Mouse (Mus musculus): ENCODE data around the gene Dazl. TPM values are rescaled to one million over a fixed set of nuclear protein-coding genes. Genes with fewer than 3 reads are reported as not detected.

The Dazl gene
- 0.12 and 0.27 TPM in 2 replicates for polyA plus RNA-seq (2015; fragmentation: Nextera tagmentation; extraction: Ambion mirVana)

DNA sequence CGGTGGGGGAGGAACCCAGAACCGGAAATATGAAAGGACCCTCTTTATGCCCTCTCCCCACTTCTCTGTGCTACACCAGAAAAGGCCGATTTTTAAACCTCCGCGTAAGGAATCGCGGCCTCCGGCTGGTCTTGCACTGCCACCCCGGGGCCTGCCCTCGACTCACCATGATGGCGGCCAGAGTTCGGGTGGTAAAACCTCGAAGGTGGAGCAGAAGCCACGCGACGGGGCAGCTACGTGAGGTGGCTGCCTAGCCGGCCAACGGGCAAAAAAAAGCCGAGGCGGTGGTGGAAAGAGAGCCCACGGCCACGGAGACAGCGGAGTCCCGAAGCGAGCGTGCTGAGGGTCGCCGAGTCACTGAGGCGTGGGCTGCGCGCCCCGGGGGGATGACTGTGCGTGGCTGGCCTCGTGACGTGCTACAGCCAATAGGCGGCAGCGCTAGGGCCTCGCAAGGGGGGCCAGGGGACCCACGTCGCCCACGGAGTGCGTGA, at the start of gene Dazl:
Gene Dazl (minus strand): TSS at position 396 of the 491 bp plus-strand sequence.
- peak within 1 kb of the TSS; percentile 43 for H3K9ac ChIP-seq
- peak within 1 kb of the TSS; percentile 52 for H3K4me3 ChIP-seq (replicated peaks)
- no peaks in the 10 kb centered on the region; the same call in 1 of the 2 replicates for H3K4me1 ChIP-seq
- peaks cover 12% of the 10 kb centered on the region for H3K9me3 ChIP-seq (replicated peaks)
- 94% methylated on average over 43 of the region's 43 CpGs for WGBS
- H3K4me2 ChIP-seq = peak within 1 kb of the TSS; percentile 68
- peak; percentile 3; the same call in 1 of the 2 replicates for ATAC-seq (replicated peaks; ENCODE audit: low FRiP score)
- H3K27me3 ChIP-seq = 0 out of 2 replicates have a peak, but pooled peaks cover 3% of the 10 kb centered on the region
- H3K36me3 ChIP-seq = peaks cover 4% of the 10 kb centered on the region; the same call in 1 of the 2 replicates
- H3K27ac ChIP-seq = peak within 1 kb of the TSS; percentile 33; the same call in 1 of the 2 replicates

DNA sequence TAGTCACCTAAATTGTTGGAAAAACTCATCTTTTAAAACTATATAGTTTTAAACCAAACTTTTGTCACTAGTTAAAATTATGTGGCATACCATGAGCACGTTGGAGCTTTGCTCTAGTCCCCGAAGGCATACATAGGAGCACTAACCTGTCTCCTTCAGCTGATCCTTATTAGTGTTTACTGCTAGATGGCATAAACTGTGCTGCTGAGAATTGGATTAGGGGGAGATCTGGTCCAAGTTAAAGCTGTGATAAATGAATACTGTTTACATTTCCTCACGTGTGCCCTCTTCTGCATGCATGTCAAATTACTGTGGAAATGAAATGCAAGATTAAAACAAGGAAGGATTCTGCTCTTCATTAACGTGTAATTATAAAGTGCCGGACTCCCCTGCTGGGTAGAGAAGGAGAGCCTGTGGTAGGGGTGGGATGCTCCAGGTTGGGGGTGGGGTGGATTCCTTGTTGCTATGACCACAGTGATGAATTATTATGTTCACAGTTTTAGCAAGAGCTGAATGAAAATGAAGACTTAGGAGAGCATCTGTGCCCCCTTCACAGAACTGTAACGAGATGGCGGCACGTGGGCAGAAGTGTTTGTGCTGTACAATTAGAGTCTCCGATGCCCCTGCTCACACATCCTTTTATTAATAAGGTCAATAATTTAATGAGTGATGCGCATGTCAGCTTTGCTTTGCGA, 48.6 kb upstream of the Dazl start:
- no peak for ATAC-seq (replicated peaks; ENCODE audit: low FRiP score)
- WGBS = 84% methylated on average over 11 of the region's 11 CpGs

DNA sequence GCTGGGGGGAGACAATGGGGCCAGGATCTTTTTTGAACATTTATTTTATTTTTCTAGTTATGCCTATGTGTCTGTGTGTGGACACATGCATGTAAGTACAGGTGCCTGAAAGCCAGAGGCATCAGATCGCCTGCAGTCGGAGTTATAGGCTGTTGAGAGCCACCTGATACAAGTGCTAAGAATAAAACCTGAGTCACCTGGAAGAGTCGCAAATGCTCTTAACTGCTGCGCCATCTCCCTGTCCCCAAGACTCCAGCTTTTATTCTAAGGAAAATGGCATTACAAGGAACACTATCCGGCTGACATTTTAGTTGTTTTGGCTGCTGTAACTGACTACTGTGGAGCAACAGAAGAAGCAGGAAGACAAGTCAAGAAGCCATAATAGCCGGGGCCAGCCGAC, 45.5 kb upstream of the Dazl start:
- H3K4me1 ChIP-seq = no peaks in the 10 kb centered on the region
- H3K27ac ChIP-seq = no peak overlapping the region
- ATAC-seq (replicated peaks; ENCODE audit: low FRiP score) = no peak
- 91% methylated on average over 7 of the region's 7 CpGs for WGBS
- no peaks in the 10 kb centered on the region for H3K9me3 ChIP-seq (replicated peaks)
- H3K4me3 ChIP-seq (replicated peaks) = no peak overlapping the region
- H3K4me2 ChIP-seq = no peak overlapping the region
- H3K9ac ChIP-seq = no peak overlapping the region
- H3K36me3 ChIP-seq = no peaks in the 10 kb centered on the region
- H3K27me3 ChIP-seq = no peaks in the 10 kb centered on the region

More for the DNA sequence above, 48.6 kb upstream of the Dazl start:
- Histone ChIP-seq H3K9ac (no peak overlapping the region), H3K27ac (no peak overlapping the region), H3K36me3 (no peaks in the 10 kb centered on the region), H3K4me1 (no peaks in the 10 kb centered on the region), H3K9me3 (replicated peaks) (no peaks in the 10 kb centered on the region), H3K4me2 (no peak overlapping the region), H3K27me3 (no peaks in the 10 kb centered on the region), H3K4me3 (replicated peaks) (no peak overlapping the region)

DNA sequence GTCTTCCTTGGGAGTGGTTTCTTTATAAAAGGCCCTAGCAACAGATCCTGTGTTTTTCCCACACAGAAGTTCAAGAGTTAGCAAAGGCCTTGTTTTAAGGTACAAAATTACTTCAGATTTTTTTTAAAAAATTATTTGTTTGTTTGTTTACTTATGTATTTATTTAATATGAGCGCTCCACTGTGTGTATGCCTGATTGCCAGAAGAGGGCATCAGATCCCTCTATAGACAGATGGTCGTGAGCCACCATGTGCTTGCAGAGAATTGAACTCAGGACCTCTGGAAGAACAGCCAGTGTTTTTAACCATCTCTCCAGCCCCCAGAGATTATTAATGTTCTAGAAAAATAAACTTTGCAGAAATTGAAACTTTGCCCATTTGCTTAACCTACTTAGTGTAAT, 42.3 kb upstream of the Dazl start:
- no peak overlapping the region for H3K4me2 ChIP-seq
- no peak overlapping the region for H3K27ac ChIP-seq
- H3K9me3 ChIP-seq (replicated peaks) = no peaks in the 10 kb centered on the region
- 76% methylated on average over 2 of the region's 2 CpGs for WGBS
- ATAC-seq (replicated peaks; ENCODE audit: low FRiP score) = no peak
- no peak overlapping the region for H3K9ac ChIP-seq
- 0 out of 2 replicates have a peak, but pooled peaks cover 3% of the 10 kb centered on the region for H3K4me1 ChIP-seq
- no peaks in the 10 kb centered on the region for H3K27me3 ChIP-seq
- H3K4me3 ChIP-seq (replicated peaks) = no peak overlapping the region
- no peaks in the 10 kb centered on the region for H3K36me3 ChIP-seq

DNA sequence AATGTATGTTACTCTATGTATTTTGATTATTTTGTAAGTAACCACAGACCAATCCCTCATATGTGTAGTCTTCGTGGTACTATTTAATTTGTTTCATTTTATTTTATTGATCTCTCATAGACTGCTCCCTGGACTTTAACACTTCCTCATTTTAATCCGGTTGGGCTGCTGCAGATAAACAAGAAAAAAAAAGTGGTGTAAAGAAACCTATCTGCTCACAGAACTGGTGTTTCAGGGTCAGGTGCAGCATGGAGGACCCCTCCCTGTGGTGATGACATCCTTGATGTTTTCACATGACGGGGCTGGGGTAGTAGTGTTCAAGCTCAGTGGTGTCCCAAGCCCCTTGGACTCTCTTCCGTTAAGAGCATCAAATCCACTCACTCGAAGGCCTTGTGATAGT, 41.3 kb upstream of the Dazl start:
- WGBS = 74% methylated on average over 5 of the region's 5 CpGs
- no peak overlapping the region for H3K27ac ChIP-seq
- no peaks in the 10 kb centered on the region for H3K9me3 ChIP-seq (replicated peaks)
- no peaks in the 10 kb centered on the region for H3K36me3 ChIP-seq
- no peak overlapping the region for H3K4me3 ChIP-seq (replicated peaks)
- no peak for ATAC-seq (replicated peaks; ENCODE audit: low FRiP score)
- H3K27me3 ChIP-seq = no peaks in the 10 kb centered on the region
- no peak overlapping the region for H3K9ac ChIP-seq
- 0 out of 2 replicates have a peak, but pooled peaks cover 3% of the 10 kb centered on the region for H3K4me1 ChIP-seq
- no peak overlapping the region for H3K4me2 ChIP-seq

DNA sequence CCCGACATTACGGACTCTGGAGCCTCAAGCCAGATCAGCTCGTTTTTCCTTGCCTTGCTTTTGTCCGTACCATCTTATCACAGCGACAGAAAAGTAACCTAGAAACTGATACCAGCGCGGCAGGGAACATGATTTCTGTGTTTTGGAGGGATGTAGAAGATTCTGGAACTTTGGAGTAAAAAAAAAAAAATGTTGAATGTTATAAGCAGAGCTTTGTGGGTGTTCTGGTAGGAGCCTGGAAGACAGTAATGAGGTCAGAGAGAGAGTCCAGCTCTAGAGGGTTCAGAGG, 38.5 kb upstream of the Dazl start:
- H3K27me3 ChIP-seq = no peaks in the 10 kb centered on the region
- no peak for ATAC-seq (replicated peaks; ENCODE audit: low FRiP score)

DNA sequence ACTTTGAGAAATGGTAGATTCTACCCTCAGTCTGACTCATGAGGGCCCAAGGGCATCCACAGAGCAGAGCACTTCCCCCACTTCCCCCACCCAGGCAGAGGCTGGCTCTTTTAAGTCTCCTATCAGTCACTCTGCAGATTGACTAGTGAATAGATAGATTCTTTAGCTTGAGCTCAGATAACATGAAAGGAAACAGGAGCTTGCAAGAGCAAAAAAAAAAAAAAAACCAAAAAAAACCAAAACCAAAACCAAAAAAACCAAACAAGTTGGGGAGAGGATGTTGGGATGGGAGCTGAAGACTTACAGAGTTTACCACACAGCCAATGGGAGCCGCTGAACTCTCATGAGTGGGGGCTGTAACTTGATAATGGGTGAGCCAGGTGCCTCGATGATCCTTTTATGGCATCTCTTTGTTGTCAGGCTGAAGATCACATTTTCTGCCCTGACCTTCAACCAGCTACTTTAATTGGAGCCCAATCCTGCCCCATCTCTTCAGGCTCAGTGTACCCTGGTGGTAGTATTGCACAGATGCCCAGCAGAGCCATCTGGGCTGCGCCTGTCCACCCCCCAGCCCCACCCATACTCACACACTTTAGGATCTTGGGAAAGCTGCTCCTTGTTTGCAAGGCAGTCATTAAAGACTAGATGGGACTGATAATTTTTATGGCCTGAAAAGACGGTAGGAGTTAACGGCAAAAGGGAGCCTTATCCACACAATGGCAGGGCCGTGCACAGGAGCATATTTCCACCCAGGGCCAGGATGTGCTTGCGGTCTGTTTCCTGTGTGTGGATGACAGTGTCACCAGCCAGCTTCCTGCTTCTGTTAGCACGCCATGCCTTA, 38.0 kb upstream of the Dazl start:
- no peaks in the 10 kb centered on the region for H3K9me3 ChIP-seq (replicated peaks)
- WGBS = 33% methylated on average over 8 of the region's 8 CpGs
- 0 out of 2 replicates have a peak, but pooled peaks cover 5% of the 10 kb centered on the region for H3K4me1 ChIP-seq
- H3K27ac ChIP-seq = 0 out of 2 replicates have a peak overlapping the region, but pooled peaks have one; percentile 23
- H3K4me3 ChIP-seq (replicated peaks) = no peak overlapping the region
- no peak overlapping the region for H3K9ac ChIP-seq
- no peaks in the 10 kb centered on the region for H3K36me3 ChIP-seq
- ATAC-seq (replicated peaks; ENCODE audit: low FRiP score) = peak; percentile 25; the same call in 1 of the 2 replicates
- no peaks in the 10 kb centered on the region for H3K27me3 ChIP-seq
- H3K4me2 ChIP-seq = no peak overlapping the region

More for the DNA sequence above, 38.5 kb upstream of the Dazl start:
- Histone ChIP-seq H3K9me3 (replicated peaks) (no peaks in the 10 kb centered on the region), H3K4me1 (0 out of 2 replicates have a peak, but pooled peaks cover 5% of the 10 kb centered on the region), H3K9ac (no peak overlapping the region), H3K36me3 (no peaks in the 10 kb centered on the region), H3K4me2 (no peak overlapping the region), H3K4me3 (replicated peaks) (no peak overlapping the region), H3K27ac (0 out of 2 replicates have a peak overlapping the region, but pooled peaks have one; percentile 23)
- WGBS = 71% methylated on average over 7 of the region's 7 CpGs

DNA sequence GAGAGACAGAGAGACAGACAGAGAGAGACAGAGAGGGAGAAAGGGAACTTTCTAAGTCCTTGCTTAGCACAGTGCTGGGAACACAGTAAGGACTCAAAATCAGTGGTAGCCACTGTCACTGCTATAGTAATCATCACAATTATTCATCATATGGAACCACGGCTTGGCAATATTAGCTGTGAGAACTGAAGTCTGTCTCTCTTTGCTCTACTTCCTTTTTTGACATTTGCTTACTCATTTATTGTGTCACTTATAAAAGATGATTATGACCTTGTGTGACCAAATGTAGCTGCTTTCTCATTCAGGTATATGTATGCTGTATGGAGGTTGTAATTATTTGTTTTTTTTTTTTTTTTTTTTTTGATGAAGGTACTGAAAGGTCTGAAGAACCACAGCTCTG, 36.8 kb upstream of the Dazl start:
- no peak for ATAC-seq (replicated peaks; ENCODE audit: low FRiP score)
- no peak overlapping the region for H3K9ac ChIP-seq
- no peak overlapping the region for H3K4me3 ChIP-seq (replicated peaks)
- WGBS = 92% methylated on average over 1 of the region's 1 CpGs
- H3K27me3 ChIP-seq = no peaks in the 10 kb centered on the region
- H3K4me2 ChIP-seq = no peak overlapping the region
- H3K36me3 ChIP-seq = no peaks in the 10 kb centered on the region
- H3K27ac ChIP-seq = no peak overlapping the region
- no peaks in the 10 kb centered on the region for H3K9me3 ChIP-seq (replicated peaks)
- 0 out of 2 replicates have a peak, but pooled peaks cover 5% of the 10 kb centered on the region for H3K4me1 ChIP-seq

DNA sequence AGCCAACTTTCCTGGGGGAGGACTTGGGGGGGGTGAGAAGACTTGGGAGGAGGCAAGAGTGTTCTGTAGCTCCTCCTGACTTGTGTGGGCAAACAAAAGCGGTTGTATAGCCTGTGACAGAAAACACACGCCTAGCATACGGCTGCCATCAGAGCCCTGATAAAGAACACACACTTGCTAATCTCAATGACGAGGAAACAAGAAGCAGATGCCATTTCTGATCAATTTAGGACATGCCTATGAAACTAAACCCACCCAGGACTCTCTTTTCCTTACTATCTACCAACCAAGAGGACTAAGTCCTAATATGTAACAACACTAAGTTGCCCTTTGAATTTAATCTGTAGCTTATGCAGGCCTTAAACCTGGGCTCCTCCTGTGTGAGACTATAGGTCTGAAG, 31.2 kb upstream of the Dazl start:
- H3K4me1 ChIP-seq = 0 out of 2 replicates have a peak, but pooled peaks cover 2% of the 10 kb centered on the region
- H3K9me3 ChIP-seq (replicated peaks) = no peaks in the 10 kb centered on the region
- 82% methylated on average over 4 of the region's 4 CpGs for WGBS
- no peaks in the 10 kb centered on the region for H3K36me3 ChIP-seq
- H3K27ac ChIP-seq = no peak overlapping the region
- no peak overlapping the region for H3K9ac ChIP-seq
- no peak for ATAC-seq (replicated peaks; ENCODE audit: low FRiP score)
- no peaks in the 10 kb centered on the region for H3K27me3 ChIP-seq
- H3K4me3 ChIP-seq (replicated peaks) = no peak overlapping the region
- no peak overlapping the region for H3K4me2 ChIP-seq

DNA sequence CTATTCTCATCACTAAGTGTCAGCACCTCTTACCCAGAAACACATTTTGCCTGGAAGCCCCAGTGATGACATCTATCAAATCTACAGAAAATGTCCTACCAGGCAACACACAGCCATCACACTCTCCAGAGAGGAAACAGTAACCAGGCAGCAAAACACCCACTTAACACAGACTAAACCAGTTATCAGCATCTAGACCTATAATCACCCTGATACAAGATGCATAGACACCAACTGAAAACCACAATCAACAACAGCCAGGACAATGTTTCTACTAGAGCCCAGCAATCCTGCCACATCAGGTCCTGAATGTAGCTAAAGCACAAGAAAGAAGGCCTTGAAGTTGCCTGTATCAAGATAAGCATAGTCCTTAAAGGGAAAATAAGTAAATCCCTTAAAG, 25.4 kb upstream of the Dazl start:
- Histone ChIP-seq H3K36me3 (no peaks in the 10 kb centered on the region), H3K9ac (no peak overlapping the region), H3K4me3 (replicated peaks) (no peak overlapping the region), H3K9me3 (replicated peaks) (no peaks in the 10 kb centered on the region), H3K4me2 (no peak overlapping the region), H3K27me3 (no peaks in the 10 kb centered on the region), H3K27ac (no peak overlapping the region), H3K4me1 (no peaks in the 10 kb centered on the region)
- no peak for ATAC-seq (replicated peaks; ENCODE audit: low FRiP score)

DNA sequence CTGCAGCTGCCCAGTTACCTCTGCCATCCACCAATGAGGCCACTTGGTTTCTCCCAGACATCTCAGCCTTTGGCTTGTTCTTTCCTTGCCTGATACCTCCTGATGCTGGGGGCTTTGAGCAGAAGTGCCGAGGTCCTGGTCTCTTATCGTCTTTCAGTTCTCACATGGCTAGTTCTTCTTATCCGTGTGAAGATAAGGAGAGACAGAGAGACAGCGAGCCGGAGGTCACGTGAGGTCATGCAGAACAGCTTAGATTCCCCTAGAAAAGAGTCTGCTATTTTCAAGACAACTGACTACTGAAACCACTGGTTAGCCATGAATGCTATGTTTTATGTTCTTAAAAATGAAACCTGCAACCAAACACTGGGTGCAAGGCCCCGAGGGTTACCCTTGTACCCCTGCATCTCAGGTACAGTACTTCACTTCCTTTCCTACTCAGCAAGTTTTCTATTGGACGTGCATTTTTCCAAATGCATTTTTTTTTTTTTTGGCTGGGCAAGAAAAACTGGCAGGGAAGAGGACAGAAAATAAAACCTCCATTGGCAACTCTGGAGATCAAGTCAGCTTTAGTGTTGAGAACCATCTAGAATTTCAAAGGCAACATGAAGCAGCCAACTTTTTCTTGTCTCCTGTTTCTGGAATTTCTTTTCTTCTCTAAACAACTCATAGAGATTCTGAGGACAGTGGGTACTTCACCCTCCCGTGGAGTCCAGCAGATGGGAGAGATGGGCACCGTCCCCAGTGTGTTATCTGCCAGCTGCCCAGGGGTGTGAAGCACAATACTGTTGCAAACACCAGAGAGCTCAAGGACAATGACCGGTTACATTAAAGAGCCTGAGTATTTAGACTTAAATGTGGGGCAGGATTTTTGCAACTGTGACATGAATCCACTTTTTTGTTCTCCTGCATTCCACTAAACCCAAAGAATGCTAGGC, 23.0 kb upstream of the Dazl start:
- H3K4me2 ChIP-seq = no peak overlapping the region
- H3K9ac ChIP-seq = no peak overlapping the region
- no peaks in the 10 kb centered on the region for H3K4me1 ChIP-seq
- no peak overlapping the region for H3K27ac ChIP-seq
- 56% methylated on average over 11 of the region's 11 CpGs for WGBS
- H3K9me3 ChIP-seq (replicated peaks) = no peaks in the 10 kb centered on the region
- H3K36me3 ChIP-seq = no peaks in the 10 kb centered on the region
- H3K4me3 ChIP-seq (replicated peaks) = no peak overlapping the region
- ATAC-seq (replicated peaks; ENCODE audit: low FRiP score) = no peak
- no peaks in the 10 kb centered on the region for H3K27me3 ChIP-seq
